Mouse (Mus musculus): ENCODE results near the gene Rps3a1. TPM values are rescaled to one million over a fixed set of nuclear protein-coding genes. Genes with fewer than 3 reads are reported as not detected.
A peak's percentile ranks its signal among the peaks of the same experiment; 100 is the strongest.

Gene Rps3a1
- polyA plus RNA-seq, 1 experiment from 2014 or later = 721 TPM

DNA sequence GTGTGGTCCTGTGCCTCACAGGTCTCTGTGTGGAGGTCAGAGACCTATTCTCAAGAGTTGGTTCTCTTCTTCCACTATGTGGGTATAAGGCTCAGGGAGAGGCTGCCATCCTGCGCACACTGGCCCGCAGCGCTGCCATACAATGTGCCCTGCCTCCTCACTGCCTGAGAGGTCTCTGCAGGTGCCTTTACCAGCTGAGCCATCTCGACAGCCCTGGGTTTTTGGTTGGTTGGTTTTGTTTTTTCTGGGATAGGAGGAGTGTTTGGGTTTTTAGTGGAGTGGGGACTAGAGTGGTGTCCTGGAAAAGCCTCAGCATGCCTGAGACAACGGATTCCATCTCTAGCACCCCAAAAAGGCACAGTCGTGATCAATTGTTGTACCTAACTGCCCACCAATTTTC, 841 bp upstream of the Rps3a1 start:
- H3K4me1 ChIP-seq (ENCODE audit: control insufficient read depth, insufficient read depth, low read length) = peaks cover 9% of the 10 kb centered on the region
- H3K27ac ChIP-seq (replicated peaks; ENCODE audit: low read depth, low read length) = no peak overlapping the region
- no peak for DNase-seq
- no peak overlapping the region for H3K4me3 ChIP-seq (replicated peaks; ENCODE audit: low read depth, low read length)
- no peaks in the 10 kb centered on the region for H3K27me3 ChIP-seq (ENCODE audit: control insufficient read depth, insufficient read depth, low read length)
- ATAC-seq (ENCODE audit: low FRiP score, low TSS enrichment) = no peak
- no peak overlapping the region; the same call in 1 of the 2 replicates for H3K9ac ChIP-seq (replicated peaks; ENCODE audit: low read length)
- no peak overlapping the region for H3K4me2 ChIP-seq (ENCODE audit: low read length)
- H3K36me3 ChIP-seq (ENCODE audit: control insufficient read depth, insufficient read depth, low read length) = peaks cover 27% of the 10 kb centered on the region
- no peaks in the 10 kb centered on the region for H3K9me3 ChIP-seq (ENCODE audit: control insufficient read depth, low read length)
- 84% methylated on average over 6 of the region's 6 CpGs for WGBS

DNA sequence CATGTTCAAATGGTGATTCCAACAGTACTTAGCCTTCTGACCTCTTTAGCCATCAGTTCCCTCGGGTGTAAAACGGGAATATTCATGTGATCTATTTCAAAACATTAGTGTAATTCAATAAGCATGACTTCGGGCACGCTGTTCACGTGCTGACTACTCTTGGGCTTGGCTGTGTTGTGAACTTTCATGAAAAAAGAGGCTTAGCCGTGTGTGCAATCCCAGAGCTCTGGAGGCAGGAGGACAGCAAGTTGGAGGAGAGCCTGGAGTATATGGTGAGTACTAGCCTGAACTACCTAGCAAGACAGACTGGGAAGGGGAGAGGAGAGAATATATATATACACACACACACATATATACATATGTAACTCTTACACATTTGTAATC, 424 bp upstream of the Rps3a1 start:
- Histone ChIP-seq H3K9me3 (ENCODE audit: control insufficient read depth, low read length) (no peaks in the 10 kb centered on the region), H3K4me1 (ENCODE audit: control insufficient read depth, insufficient read depth, low read length) (peaks cover 9% of the 10 kb centered on the region), H3K4me2 (ENCODE audit: low read length) (peak overlapping the region; percentile 43), H3K4me3 (replicated peaks; ENCODE audit: low read depth, low read length) (no peak overlapping the region), H3K9ac (replicated peaks; ENCODE audit: low read length) (peak overlapping the region; percentile 21), H3K36me3 (ENCODE audit: control insufficient read depth, insufficient read depth, low read length) (peaks cover 31% of the 10 kb centered on the region), H3K27me3 (ENCODE audit: control insufficient read depth, insufficient read depth, low read length) (no peaks in the 10 kb centered on the region), H3K27ac (replicated peaks; ENCODE audit: low read depth, low read length) (no peak overlapping the region)
- no peak for DNase-seq
- 36% methylated on average over 6 of the region's 6 CpGs for WGBS
- ATAC-seq (ENCODE audit: low FRiP score, low TSS enrichment) = no peak

GRCm38 (mm10) chr3:86141886-86142262, 628 bp downstream of the Rps3a1 start:
- peak overlapping the region; percentile 97 for H3K4me3 ChIP-seq (replicated peaks; ENCODE audit: low read depth, low read length)
- peak overlapping the region; percentile 91 for H3K27ac ChIP-seq (replicated peaks; ENCODE audit: low read depth, low read length)
- H3K9ac ChIP-seq (replicated peaks; ENCODE audit: low read length) = peak overlapping the region; percentile 92
- DNase-seq (no peak), ATAC-seq (ENCODE audit: low FRiP score, low TSS enrichment) (peak; percentile 19; the same call in 1 of the 2 replicates)
- H3K27me3 ChIP-seq (ENCODE audit: control insufficient read depth, insufficient read depth, low read length) = no peaks in the 10 kb centered on the region
- peak overlapping the region; percentile 79 for H3K4me2 ChIP-seq (ENCODE audit: low read length)
- H3K36me3 ChIP-seq (ENCODE audit: control insufficient read depth, insufficient read depth, low read length) = peaks cover 42% of the 10 kb centered on the region
- under 1% methylated on average over 18 of the region's 18 CpGs for WGBS
- H3K9me3 ChIP-seq (ENCODE audit: control insufficient read depth, low read length) = no peaks in the 10 kb centered on the region
- H3K4me1 ChIP-seq (ENCODE audit: control insufficient read depth, insufficient read depth, low read length) = peaks cover 9% of the 10 kb centered on the region

DNA sequence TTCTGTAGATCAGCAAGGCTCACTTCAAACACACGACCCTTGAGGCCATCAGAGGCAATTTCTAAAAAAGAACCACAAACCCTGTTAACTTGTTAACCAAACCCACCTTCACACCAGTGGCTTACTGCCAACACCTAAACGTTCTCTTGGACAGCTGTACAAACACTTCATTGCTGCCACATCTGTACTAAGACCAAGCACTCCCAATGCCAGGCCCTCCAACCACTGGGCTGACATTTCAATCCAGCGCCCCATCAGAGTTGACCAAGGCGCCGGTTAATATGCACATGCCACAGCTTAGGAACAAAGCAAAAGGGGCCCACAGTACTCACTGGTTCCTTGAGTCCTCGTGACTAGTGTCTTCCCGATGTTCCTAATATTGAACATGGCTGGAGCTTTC, 1.1 kb downstream of the Rps3a1 start:
- Histone ChIP-seq H3K9me3 (ENCODE audit: control insufficient read depth, low read length) (no peaks in the 10 kb centered on the region), H3K9ac (replicated peaks; ENCODE audit: low read length) (peak overlapping the region; percentile 92), H3K36me3 (ENCODE audit: control insufficient read depth, insufficient read depth, low read length) (peaks cover 47% of the 10 kb centered on the region), H3K4me3 (replicated peaks; ENCODE audit: low read depth, low read length) (peak overlapping the region; percentile 97), H3K4me2 (ENCODE audit: low read length) (peak overlapping the region; percentile 79), H3K4me1 (ENCODE audit: control insufficient read depth, insufficient read depth, low read length) (peaks cover 9% of the 10 kb centered on the region), H3K27ac (replicated peaks; ENCODE audit: low read depth, low read length) (no peak overlapping the region), H3K27me3 (ENCODE audit: control insufficient read depth, insufficient read depth, low read length) (no peaks in the 10 kb centered on the region)
- peak; percentile 23 for DNase-seq
- ATAC-seq (ENCODE audit: low FRiP score, low TSS enrichment) = no peak
- 17% methylated on average over 7 of the region's 7 CpGs for WGBS

DNA sequence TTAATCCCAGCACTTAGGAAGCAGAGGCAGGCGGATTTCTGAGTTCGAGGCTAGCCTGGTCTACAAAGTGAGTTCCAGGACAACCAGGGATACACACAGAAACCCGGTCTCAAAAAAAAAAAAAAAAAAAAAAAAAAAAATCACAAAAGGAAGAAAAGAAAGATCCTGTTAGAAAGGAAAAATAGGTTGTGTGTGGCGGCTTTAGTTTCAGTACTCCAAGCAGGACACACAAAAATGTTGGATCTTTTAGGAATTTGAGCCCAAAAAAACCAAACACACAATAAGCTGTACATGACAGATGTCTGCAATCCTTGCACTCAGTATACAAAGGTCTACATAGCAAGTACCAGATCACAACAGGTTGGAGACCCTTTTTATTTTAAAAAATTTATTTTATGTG, 2.8 kb downstream of the Rps3a1 start:
- 91% methylated on average over 4 of the region's 4 CpGs for WGBS
- Histone ChIP-seq H3K27me3 (ENCODE audit: control insufficient read depth, insufficient read depth, low read length) (no peaks in the 10 kb centered on the region), H3K4me1 (ENCODE audit: control insufficient read depth, insufficient read depth, low read length) (peaks cover 9% of the 10 kb centered on the region), H3K9me3 (ENCODE audit: control insufficient read depth, low read length) (no peaks in the 10 kb centered on the region), H3K36me3 (ENCODE audit: control insufficient read depth, insufficient read depth, low read length) (peaks cover 60% of the 10 kb centered on the region), H3K27ac (replicated peaks; ENCODE audit: low read depth, low read length) (no peak overlapping the region), H3K9ac (replicated peaks; ENCODE audit: low read length) (no peak overlapping the region), H3K4me2 (ENCODE audit: low read length) (no peak overlapping the region), H3K4me3 (replicated peaks; ENCODE audit: low read depth, low read length) (no peak overlapping the region)
- no peak for ATAC-seq (ENCODE audit: low FRiP score, low TSS enrichment)
- DNase-seq = no peak

DNA sequence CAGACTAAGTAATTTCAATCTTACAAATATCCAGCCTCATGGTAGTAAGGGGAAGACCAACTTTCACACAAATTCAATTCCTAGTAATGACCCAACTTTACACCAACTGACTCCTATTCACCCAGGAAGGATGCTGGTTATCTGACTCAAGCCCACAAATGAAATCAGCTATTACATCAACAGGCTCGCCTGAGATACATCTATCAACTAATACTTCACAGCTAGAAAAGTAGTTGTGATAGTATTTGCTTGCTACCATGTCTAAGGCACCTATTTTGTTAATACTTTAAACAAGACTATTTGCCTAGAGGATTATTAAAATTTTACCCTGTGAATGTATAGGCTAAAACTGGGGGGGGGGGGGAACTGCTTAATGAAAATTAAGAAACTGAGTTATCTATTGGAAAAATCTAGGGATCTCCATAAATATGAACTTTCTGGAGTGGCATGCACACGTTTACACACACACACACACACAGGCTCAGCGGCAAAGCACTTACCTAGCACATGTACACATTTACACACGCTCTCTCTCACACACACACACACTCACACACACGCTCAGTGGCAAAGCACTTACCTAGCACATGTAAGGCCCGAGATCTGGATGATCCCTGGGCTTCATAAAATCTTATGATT, 5.4 kb downstream of the Rps3a1 start:
- no peak overlapping the region for H3K27ac ChIP-seq (replicated peaks; ENCODE audit: low read depth, low read length)
- no peak overlapping the region for H3K4me2 ChIP-seq (ENCODE audit: low read length)
- H3K4me3 ChIP-seq (replicated peaks; ENCODE audit: low read depth, low read length) = no peak overlapping the region
- H3K9me3 ChIP-seq (ENCODE audit: control insufficient read depth, low read length) = no peaks in the 10 kb centered on the region
- peaks cover 9% of the 10 kb centered on the region for H3K4me1 ChIP-seq (ENCODE audit: control insufficient read depth, insufficient read depth, low read length)
- no peaks in the 10 kb centered on the region for H3K27me3 ChIP-seq (ENCODE audit: control insufficient read depth, insufficient read depth, low read length)
- no peak for DNase-seq
- 94% methylated on average over 6 of the region's 6 CpGs for WGBS
- no peak for ATAC-seq (ENCODE audit: low FRiP score, low TSS enrichment)
- H3K36me3 ChIP-seq (ENCODE audit: control insufficient read depth, insufficient read depth, low read length) = peaks cover 60% of the 10 kb centered on the region
- H3K9ac ChIP-seq (replicated peaks; ENCODE audit: low read length) = no peak overlapping the region

DNA sequence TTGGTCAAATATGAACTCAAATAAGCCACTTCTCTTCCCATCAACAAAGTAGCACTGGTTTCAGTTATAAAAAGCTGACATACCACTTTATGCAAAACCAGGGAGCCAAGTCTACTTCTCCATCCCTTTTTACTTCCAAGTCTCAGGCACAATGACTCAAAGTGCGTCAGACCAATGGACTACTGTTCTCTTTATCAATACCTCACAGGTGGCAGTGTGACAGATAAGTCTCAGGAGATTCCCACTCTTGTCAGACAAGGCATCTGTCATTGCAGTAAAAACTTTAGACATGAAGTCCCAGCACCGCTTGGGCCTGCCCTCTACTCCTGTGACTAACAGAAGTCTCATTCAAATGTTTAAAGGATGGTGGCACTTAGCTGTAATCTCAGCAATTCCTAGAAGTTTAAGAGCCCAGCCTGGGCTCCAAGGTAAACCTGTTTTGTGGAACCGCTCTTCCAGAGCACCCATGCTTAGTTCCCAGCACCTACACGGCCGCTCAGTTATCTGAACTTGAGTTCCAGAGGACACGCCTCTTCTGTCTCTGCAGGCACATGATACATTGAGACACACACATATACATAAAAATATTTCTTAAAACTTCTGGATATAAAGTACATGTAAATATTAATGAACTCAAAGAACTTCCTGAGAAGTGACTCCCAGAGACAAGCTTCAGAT, 6.5 kb downstream of the Rps3a1 start:
- H3K27me3 ChIP-seq (ENCODE audit: control insufficient read depth, insufficient read depth, low read length) = no peaks in the 10 kb centered on the region
- 93% methylated on average over 6 of the region's 6 CpGs for WGBS
- no peak overlapping the region for H3K4me2 ChIP-seq (ENCODE audit: low read length)
- no peak for DNase-seq
- H3K9me3 ChIP-seq (ENCODE audit: control insufficient read depth, low read length) = no peaks in the 10 kb centered on the region
- no peak overlapping the region for H3K9ac ChIP-seq (replicated peaks; ENCODE audit: low read length)
- no peak overlapping the region for H3K4me3 ChIP-seq (replicated peaks; ENCODE audit: low read depth, low read length)
- ATAC-seq (ENCODE audit: low FRiP score, low TSS enrichment) = no peak
- no peak overlapping the region for H3K27ac ChIP-seq (replicated peaks; ENCODE audit: low read depth, low read length)
- H3K36me3 ChIP-seq (ENCODE audit: control insufficient read depth, insufficient read depth, low read length) = peaks cover 60% of the 10 kb centered on the region
- H3K4me1 ChIP-seq (ENCODE audit: control insufficient read depth, insufficient read depth, low read length) = peaks cover 4% of the 10 kb centered on the region

GRCm38 (mm10) chr3:86134939-86135638, 7.4 kb downstream of the Rps3a1 start:
- H3K9ac ChIP-seq (replicated peaks; ENCODE audit: low read length) = no peak overlapping the region
- H3K9me3 ChIP-seq (ENCODE audit: control insufficient read depth, low read length) = no peaks in the 10 kb centered on the region
- peaks cover 50% of the 10 kb centered on the region for H3K36me3 ChIP-seq (ENCODE audit: control insufficient read depth, insufficient read depth, low read length)
- H3K27me3 ChIP-seq (ENCODE audit: control insufficient read depth, insufficient read depth, low read length) = no peaks in the 10 kb centered on the region
- DNase-seq (no peak), ATAC-seq (ENCODE audit: low FRiP score, low TSS enrichment) (no peak)
- no peak overlapping the region for H3K4me2 ChIP-seq (ENCODE audit: low read length)
- 93% methylated on average over 6 of the region's 6 CpGs for WGBS
- H3K4me1 ChIP-seq (ENCODE audit: control insufficient read depth, insufficient read depth, low read length) = no peaks in the 10 kb centered on the region
- H3K27ac ChIP-seq (replicated peaks; ENCODE audit: low read depth, low read length) = no peak overlapping the region
- no peak overlapping the region for H3K4me3 ChIP-seq (replicated peaks; ENCODE audit: low read depth, low read length)
